16 mouse cellular contexts compared by ENCODE assay signal in the genomic region with DNA sequence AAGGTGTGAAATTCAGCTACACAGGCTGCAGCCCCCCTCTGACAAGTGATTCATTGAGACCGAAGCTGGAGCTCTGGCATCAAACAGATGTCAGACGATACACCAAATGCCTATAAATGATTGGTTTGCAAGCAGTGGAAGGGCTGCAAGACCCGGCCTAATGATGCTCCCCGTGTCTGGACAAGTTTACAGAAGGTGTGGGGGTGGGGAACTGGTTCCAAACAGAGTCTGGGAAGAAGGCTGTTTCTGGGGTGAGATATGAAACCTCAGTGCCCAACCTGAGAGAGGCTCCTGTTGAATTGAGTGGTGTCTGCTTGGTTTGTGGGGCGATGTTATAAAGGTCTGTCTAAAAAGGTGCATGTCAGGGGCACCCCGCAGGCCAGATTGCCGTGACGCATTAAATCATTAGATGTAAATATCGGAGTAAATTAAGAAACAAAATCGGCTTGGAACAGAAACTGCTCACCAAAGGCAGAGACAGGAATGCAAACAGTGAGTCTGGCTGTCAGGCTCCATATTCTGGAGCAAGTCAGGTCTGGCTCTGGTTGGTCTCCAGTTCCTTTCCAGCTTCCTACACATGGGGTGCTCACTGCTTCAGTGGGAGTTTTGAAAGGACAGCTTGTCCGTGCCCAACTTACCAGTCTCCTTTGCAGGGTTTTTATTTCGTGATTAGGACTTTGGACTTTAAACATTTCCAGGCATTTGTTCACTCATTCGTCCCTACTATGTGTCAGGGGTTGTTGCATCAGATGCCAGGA.
DNase-seq lines count a peak whose midpoint lies in the region; ATAC-seq and TF ChIP-seq lines count a peak whose summit lies in the region.
"Had no signal": no experiment of that assay in that cellular context is flagged by ENCODE, and none has a peak within 500 bp of the region (broad histone marks: within the 10 kb centered on the region; RNA-seq: fewer than 3 reads in every experiment).

No protein-coding gene starts in this region.

- no peaks in the 10 kb centered on the region for H3K4me1 ChIP-seq in liver, adult 2 months (ENCODE audit: control insufficient read depth, insufficient read depth, low read length)
- H3K4me1 ChIP-seq in liver, embryonic 12.5 days, result no peaks in the 10 kb centered on the region
- no peaks in the 10 kb centered on the region for H3K4me1 ChIP-seq in embryonic facial prominence, embryonic 11.5 days (ENCODE audit: control insufficient read depth, insufficient read depth, low read length)
- H3K4me1 ChIP-seq in limb, embryonic 15.5 days, result peaks cover 10% of the 10 kb centered on the region
- H3K4me1 ChIP-seq: forebrain, embryonic 10.5 days; lung, embryonic 15.5 days had no signal

- H3K4me2 ChIP-seq in liver, embryonic 12.5 days, result no peak overlapping the region
- H3K4me2 ChIP-seq in embryonic facial prominence, embryonic 11.5 days (ENCODE audit: low read depth, low read length), result no peak overlapping the region
- no peak overlapping the region for H3K4me2 ChIP-seq in limb, embryonic 15.5 days
- H3K4me2 ChIP-seq: embryonic facial prominence, embryonic 13.5 days; liver, embryonic 11.5 days; lung, embryonic 15.5 days had no signal

- H3K9me3 ChIP-seq in liver, embryonic 12.5 days (replicated peaks), result no peaks in the 10 kb centered on the region
- H3K9me3 ChIP-seq in embryonic facial prominence, embryonic 11.5 days (replicated peaks; ENCODE audit: control insufficient read depth, low read length), result no peaks in the 10 kb centered on the region
- H3K9me3 ChIP-seq in limb, embryonic 15.5 days, result no peaks in the 10 kb centered on the region
- H3K9me3 ChIP-seq: embryonic facial prominence, embryonic 13.5 days; forebrain, embryonic 10.5 days; G1E; lung, embryonic 15.5 days had no signal

- peaks cover 8% of the 10 kb centered on the region for H3K36me3 ChIP-seq in liver, adult 2 months (ENCODE audit: control insufficient read depth, insufficient read depth, low read length)
- 0 out of 2 replicates have a peak, but pooled peaks cover 2% of the 10 kb centered on the region for H3K36me3 ChIP-seq in liver, embryonic 12.5 days
- H3K36me3 ChIP-seq in embryonic facial prominence, embryonic 11.5 days (replicated peaks; ENCODE audit: control insufficient read depth, insufficient read depth, low read depth, low read length), result no peaks in the 10 kb centered on the region
- H3K36me3 ChIP-seq in limb, embryonic 15.5 days, result no peaks in the 10 kb centered on the region
- H3K36me3 ChIP-seq: lung, embryonic 15.5 days had no signal

- H3K27me3 ChIP-seq in liver, adult 2 months (ENCODE audit: control insufficient read depth, insufficient read depth, low read length), result no peaks in the 10 kb centered on the region
- H3K27me3 ChIP-seq in liver, embryonic 12.5 days (replicated peaks), result no peaks in the 10 kb centered on the region
- no peaks in the 10 kb centered on the region for H3K27me3 ChIP-seq in embryonic facial prominence, embryonic 11.5 days (ENCODE audit: control insufficient read depth, insufficient read depth, low read length)
- no peaks in the 10 kb centered on the region for H3K27me3 ChIP-seq in limb, embryonic 15.5 days
- H3K27me3 ChIP-seq: embryonic facial prominence, embryonic 13.5 days had no signal

- 62% methylated on average over 13 of the region's 13 CpGs for WGBS in liver, adult 2 months
- 62% methylated on average over 13 of the region's 13 CpGs for WGBS in liver, embryonic 12.5 days (ENCODE audit: insufficient replicate concordance)
- WGBS in embryonic facial prominence, embryonic 11.5 days, result 66% methylated on average over 13 of the region's 13 CpGs
- 36% methylated on average over 13 of the region's 13 CpGs for WGBS in limb, embryonic 15.5 days

- intact Hi-C loops in gastrocnemius, postnatal 14 days (cut with DNase I; ENCODE audit: low total_unique reads), result no loop called here

- H3K9ac ChIP-seq in liver, adult 2 months (ENCODE audit: low read depth, low read length), result no peak overlapping the region
- no peak overlapping the region for H3K9ac ChIP-seq in liver, embryonic 12.5 days
- no peak overlapping the region for H3K9ac ChIP-seq in embryonic facial prominence, embryonic 11.5 days (replicated peaks; ENCODE audit: low read length)
- H3K9ac ChIP-seq in limb, embryonic 15.5 days, result no peak overlapping the region
- H3K9ac ChIP-seq: embryonic facial prominence, embryonic 13.5 days; lung, embryonic 15.5 days had no signal

- no peak for TF ChIP-seq POLR2A in liver, adult 2 months (IDR thresholded peaks at IDR 0.05; ENCODE audit: extremely low read depth, insufficient read depth, low read length)
- no peak for TF ChIP-seq POLR2A in brain, embryonic 14.5 days (IDR thresholded peaks at IDR 0.05; ENCODE audit: borderline replicate concordance, extremely low read depth, insufficient read depth, insufficient read length, poor library complexity, severe bottlenecking)

- peak; percentile 19 for DNase-seq in liver, adult 2 months (ENCODE audit: extremely low read depth, low read depth, low spot score)
- peak; percentile 24 for DNase-seq in brain, embryonic 14.5 days (ENCODE audit: low read depth)
- DNase-seq in embryonic facial prominence, embryonic 11.5 days (ENCODE audit: low spot score), result peak; percentile 54
- no peak for DNase-seq in gastrocnemius, postnatal 14 days
- no peak for DNase-seq in thymus, adult 18-20 months
- DNase-seq: adrenal gland, adult 2 months; cerebellum, adult 2 months; kidney, adult 2 months had no signal

- no peak for ATAC-seq in liver, embryonic 12.5 days
- ATAC-seq in embryonic facial prominence, embryonic 11.5 days (replicated peaks; ENCODE audit: insufficient number of reproducible peaks, low FRiP score, low TSS enrichment, low read depth), result 0 out of 2 replicates have a peak, but pooled peaks have one; percentile 12
- ATAC-seq in limb, embryonic 15.5 days (ENCODE audit: insufficient number of reproducible peaks, low FRiP score, low TSS enrichment, low read depth), result no peak

- H3K4me3 ChIP-seq in liver, adult 2 months (ENCODE audit: insufficient read depth, low read depth, low read length), result no peak overlapping the region
- no peak overlapping the region for H3K4me3 ChIP-seq in liver, embryonic 12.5 days
- no peak overlapping the region for H3K4me3 ChIP-seq in embryonic facial prominence, embryonic 11.5 days (ENCODE audit: low read depth, low read length)
- H3K4me3 ChIP-seq in limb, embryonic 15.5 days, result no peak overlapping the region
- H3K4me3 ChIP-seq: embryonic facial prominence, embryonic 13.5 days; forebrain, embryonic 10.5 days; left cerebral cortex, adult 2 months; lung, embryonic 15.5 days had no signal

- no peak overlapping the region for H3K27ac ChIP-seq in liver, adult 2 months (replicated peaks; ENCODE audit: insufficient read depth, low read depth, low read length)
- no peak overlapping the region for H3K27ac ChIP-seq in liver, embryonic 12.5 days
- no peak overlapping the region for H3K27ac ChIP-seq in embryonic facial prominence, embryonic 11.5 days (replicated peaks; ENCODE audit: low read depth, low read length)
- peak overlapping the region; percentile 38; the same call in 1 of the 2 replicates for H3K27ac ChIP-seq in limb, embryonic 15.5 days
- H3K27ac ChIP-seq: embryonic facial prominence, embryonic 13.5 days; forebrain, embryonic 10.5 days; left cerebral cortex, adult 2 months; lung, embryonic 15.5 days had no signal

- no peak for TF ChIP-seq CTCF in liver, adult 2 months (IDR thresholded peaks at IDR 0.05; ENCODE audit: low read depth, low read length)
- TF ChIP-seq CTCF in brain, embryonic 14.5 days (IDR thresholded peaks at IDR 0.05; ENCODE audit: borderline replicate concordance, extremely low read depth, insufficient read depth, insufficient read length), result no peak

- no peaks in the 10 kb centered on the region for H3K79me2 ChIP-seq in liver, adult 2 months (ENCODE audit: control insufficient read depth, insufficient read depth, low read length)

Comparison
In these comparisons a context has a peak if more than half of its experiments do, and no peak if none do; other contexts are left out.
1. DNase-seq: peak in liver, adult 2 months (single experiment), brain, embryonic 14.5 days (single experiment) and embryonic facial prominence, embryonic 11.5 days (single experiment); none in gastrocnemius, postnatal 14 days (single experiment) and thymus, adult 18-20 months (0 of 2).